Comparison of ENCODE assay signal across 21 mouse cellular contexts in genomic region chr7:84039856-84040522, GRCm38 (mm10). TPM values are rescaled to one million over a fixed set of nuclear protein-coding genes. Genes with fewer than 3 reads are reported as not detected.
DNase-seq lines count a peak whose midpoint lies in the region; ATAC-seq and TF ChIP-seq lines count a peak whose summit lies in the region.
"Had no signal": no experiment of that assay in that cellular context is flagged by ENCODE, and none has a peak within 500 bp of the region (broad histone marks: within the 10 kb centered on the region; RNA-seq: fewer than 3 reads in every experiment).

No protein-coding gene starts in this region.

- no peak overlapping the region for H3K27ac ChIP-seq in kidney, embryonic 15.5 days
- H3K27ac ChIP-seq in midbrain, embryonic 14.5 days (replicated peaks; ENCODE audit: low read depth, low read length), result no peak overlapping the region
- H3K27ac ChIP-seq: forebrain, embryonic 15.5 days; heart, adult 2 months; heart, embryonic 15.5 days; hindbrain, embryonic 10.5 days; midbrain, embryonic 10.5 days had no signal

- H3K4me3 ChIP-seq in kidney, embryonic 15.5 days (replicated peaks), result no peak overlapping the region
- H3K4me3 ChIP-seq in midbrain, embryonic 14.5 days (replicated peaks; ENCODE audit: low read depth, low read length), result no peak overlapping the region
- H3K4me3 ChIP-seq: forebrain, embryonic 15.5 days; heart, adult 2 months; heart, embryonic 15.5 days; hindbrain, embryonic 10.5 days; midbrain, embryonic 10.5 days had no signal

- peaks cover 8% of the 10 kb centered on the region for H3K4me1 ChIP-seq in kidney, embryonic 15.5 days
- H3K4me1 ChIP-seq in midbrain, embryonic 14.5 days (ENCODE audit: control insufficient read depth, insufficient read depth, low read length), result no peaks in the 10 kb centered on the region
- H3K4me1 ChIP-seq: heart, embryonic 15.5 days; midbrain, embryonic 10.5 days had no signal

- CTCF ChIA-PET in Patski (lab: Charles Lee), result interaction anchor here (0.8 to 1.6 kb wide), 4 partner anchors 18 to 40 kb away, joined by 3 to 4 read pairs (median 3); no protein-coding TSS in a partner anchor

- in situ Hi-C loops in Patski (cut with MboI; ENCODE audit: low pct_unique_long_range_greater_than_20kb), result no loop called here

- DNase-seq in heart, adult 11 months, result peak; percentile 60
- DNase-seq in heart, postnatal 4 days, result no peak
- peak; percentile 46 for DNase-seq in Patski (ENCODE audit: low read depth, low spot score)
- peak; percentile 24 for DNase-seq in mesoderm, embryonic 11.5 days (ENCODE audit: low read depth, low spot score)
- DNase-seq in heart, postnatal 14 days, result no peak
- no peak for DNase-seq in midbrain, embryonic 14.5 days
- DNase-seq: adrenal gland, adult 2 months; cerebellum, adult 8-10 months; gastrocnemius, postnatal 14 days; heart, adult 2 months; lung, adult 2 months; lung, postnatal 4 days; right cerebral cortex, postnatal 4 days had no signal

- no peaks in the 10 kb centered on the region for H3K36me3 ChIP-seq in kidney, embryonic 15.5 days
- no peaks in the 10 kb centered on the region for H3K36me3 ChIP-seq in midbrain, embryonic 14.5 days (ENCODE audit: control insufficient read depth, insufficient read depth, low read length)
- H3K36me3 ChIP-seq: forebrain, embryonic 15.5 days; heart, embryonic 15.5 days; hindbrain, embryonic 10.5 days; midbrain, embryonic 10.5 days had no signal

- no peak for TF ChIP-seq CTCF in Patski (IDR thresholded peaks at IDR 0.05)

- 38% methylated on average over 8 of the region's 8 CpGs for WGBS in kidney, embryonic 15.5 days
- WGBS in midbrain, embryonic 14.5 days, result 65% methylated on average over 8 of the region's 8 CpGs

- no peaks in the 10 kb centered on the region for H3K27me3 ChIP-seq in Patski
- H3K27me3 ChIP-seq in kidney, embryonic 15.5 days, result no peaks in the 10 kb centered on the region
- H3K27me3 ChIP-seq in midbrain, embryonic 14.5 days (ENCODE audit: control insufficient read depth, insufficient read depth, low read length), result no peaks in the 10 kb centered on the region
- H3K27me3 ChIP-seq: forebrain, embryonic 15.5 days; heart, embryonic 15.5 days had no signal

- ATAC-seq in Patski, result no peak
- 0 out of 2 replicates have a peak, but pooled peaks have one; percentile 36 for ATAC-seq in kidney, embryonic 15.5 days (replicated peaks; ENCODE audit: low FRiP score)
- ATAC-seq in midbrain, embryonic 14.5 days (ENCODE audit: low FRiP score, low TSS enrichment), result no peak
- ATAC-seq: forebrain, embryonic 15.5 days had no signal

- H3K9me3 ChIP-seq in kidney, embryonic 15.5 days (replicated peaks), result no peaks in the 10 kb centered on the region
- H3K9me3 ChIP-seq in midbrain, embryonic 14.5 days (ENCODE audit: control insufficient read depth, low read length), result no peaks in the 10 kb centered on the region
- H3K9me3 ChIP-seq: forebrain, embryonic 15.5 days; heart, embryonic 15.5 days; hindbrain, embryonic 10.5 days; midbrain, embryonic 10.5 days had no signal

- intact Hi-C loops in heart, postnatal 14 days (cut with DNase I), result no loop called here

- no peak overlapping the region for H3K4me2 ChIP-seq in kidney, embryonic 15.5 days
- H3K4me2 ChIP-seq in midbrain, embryonic 14.5 days (ENCODE audit: low read length), result no peak overlapping the region
- H3K4me2 ChIP-seq: forebrain, embryonic 15.5 days; heart, embryonic 15.5 days; liver, embryonic 11.5 days had no signal

- POLR2A ChIA-PET in Patski (lab: Charles Lee), result no interaction called here

- H3K9ac ChIP-seq in kidney, embryonic 15.5 days, result no peak overlapping the region
- H3K9ac ChIP-seq in midbrain, embryonic 14.5 days (replicated peaks; ENCODE audit: low read length), result no peak overlapping the region
- H3K9ac ChIP-seq: forebrain, embryonic 15.5 days; heart, embryonic 15.5 days had no signal

RNA-seq across cellular contexts. Expression of gene Cemip, which starts 46.3 kb away (rescaled TPM):
- 1 to 10 TPM; 2.0 to 2.6 TPM for total RNA-seq in heart, postnatal 4 days (2021)
- polyA plus RNA-seq in Patski (2021), result 52.6 TPM
- polyA plus RNA-seq in kidney, embryonic 15.5 days (2015; fragmentation: Nextera tagmentation; extraction: Ambion mirVana), result 0.29 and 0.31 TPM in 2 replicates
- total RNA-seq in heart, postnatal 14 days (2021), result under 1 TPM; 0.41 to 0.68 TPM
- 0.28 and 0.49 TPM in 2 replicates for polyA plus RNA-seq in midbrain, embryonic 14.5 days (2014; fragmentation: Nextera tagmentation; extraction: Ambion mirVana)
- total RNA-seq: MEL had no signal
- polyA plus RNA-seq: limb, embryonic 11.5 days had no signal

Comparison
In these comparisons a context has a peak if more than half of its experiments do, and no peak if none do; other contexts are left out.
1. DNase-seq: peak in heart, adult 11 months (single experiment), Patski (single experiment) and mesoderm, embryonic 11.5 days (single experiment); none in heart, postnatal 4 days (single experiment), heart, postnatal 14 days (0 of 2) and midbrain, embryonic 14.5 days (single experiment).
2. RNA of gene Cemip, which starts 46.3 kb away (polyA plus RNA-seq): 52.6 TPM in Patski (single experiment); 0.29 to 0.31 TPM in kidney, embryonic 15.5 days and 0.28 to 0.49 TPM in midbrain, embryonic 14.5 days; every median in the first group is over 10 times any median in the second.